Comparison of ENCODE assay signal across 8 mouse cellular contexts in genomic region chr10:80136179-80136951, GRCm38 (mm10). TPM values are rescaled to one million over a fixed set of nuclear protein-coding genes. Genes with fewer than 3 reads are reported as not detected.
DNase-seq lines count a peak whose midpoint lies in the region; ATAC-seq lines count a peak whose summit lies in the region.

No protein-coding gene starts in this region.

- H3K4me2 ChIP-seq in heart, embryonic 14.5 days (ENCODE audit: low read length), result peak overlapping the region; percentile 99

- WGBS in heart, embryonic 14.5 days, result 15% methylated on average over 48 of the region's 49 CpGs
- 13% methylated on average over 49 of the region's 49 CpGs for WGBS in embryonic facial prominence, embryonic 10.5 days
- 13% methylated on average over 49 of the region's 49 CpGs for WGBS in hindbrain, embryonic 10.5 days

- H3K4me1 ChIP-seq in heart, embryonic 14.5 days (ENCODE audit: control insufficient read depth in 2 of 2, insufficient read depth in 2 of 2, low read length in 2 of 2), result peaks cover 18 to 45% of the 10 kb centered on the region in 2 experiments
- H3K4me1 ChIP-seq in embryonic facial prominence, embryonic 10.5 days, result peaks cover 66% of the 10 kb centered on the region
- peaks cover 59% of the 10 kb centered on the region for H3K4me1 ChIP-seq in hindbrain, embryonic 10.5 days (replicated peaks)

- H3K9me3 ChIP-seq in heart, embryonic 14.5 days (ENCODE audit: control insufficient read depth, low read length), result 0 out of 2 replicates have a peak, but pooled peaks cover 3% of the 10 kb centered on the region
- no peaks in the 10 kb centered on the region for H3K9me3 ChIP-seq in embryonic facial prominence, embryonic 10.5 days
- no peaks in the 10 kb centered on the region for H3K9me3 ChIP-seq in hindbrain, embryonic 10.5 days

- peak overlapping the region; percentile 1 to 64 for H3K4me3 ChIP-seq in heart, embryonic 14.5 days (ENCODE audit: control insufficient read depth in 1 of 2, insufficient read depth in 1 of 2, low read depth in 1 of 2, low read length in 2 of 2)
- H3K4me3 ChIP-seq in embryonic facial prominence, embryonic 10.5 days, result peak overlapping the region; percentile 76
- H3K4me3 ChIP-seq in hindbrain, embryonic 10.5 days, result peak overlapping the region; percentile 84

- intact Hi-C loops in heart, postnatal 14 days (cut with DNase I), result loop anchor here (2.0 to 10.0 kb wide), 2 partner anchors 20 to 172 kb away; partner anchors contain the start of gene Wdr18

- H3K9ac ChIP-seq in heart, embryonic 14.5 days (ENCODE audit: low read length), result peak overlapping the region; percentile 25; the same call in 1 of the 2 replicates

- H3K36me3 ChIP-seq in heart, embryonic 14.5 days (ENCODE audit: control insufficient read depth, insufficient read depth, low read length), result peaks cover 14% of the 10 kb centered on the region
- H3K36me3 ChIP-seq in embryonic facial prominence, embryonic 10.5 days (replicated peaks), result peaks cover 52% of the 10 kb centered on the region
- peaks cover 52% of the 10 kb centered on the region for H3K36me3 ChIP-seq in hindbrain, embryonic 10.5 days

- peaks cover 31% of the 10 kb centered on the region for H3K27me3 ChIP-seq in heart, embryonic 14.5 days (ENCODE audit: control insufficient read depth, insufficient read depth, low read length)
- H3K27me3 ChIP-seq in embryonic facial prominence, embryonic 10.5 days (replicated peaks; ENCODE audit: low read depth, poor library complexity, severe bottlenecking), result peaks cover 77% of the 10 kb centered on the region
- H3K27me3 ChIP-seq in hindbrain, embryonic 10.5 days (ENCODE audit: insufficient read depth, poor library complexity, severe bottlenecking), result peaks cover 81% of the 10 kb centered on the region

- ATAC-seq in heart, embryonic 14.5 days (ENCODE audit: insufficient number of reproducible peaks, insufficient read depth, low FRiP score, low read depth), result no peak
- ATAC-seq in granulocyte monocyte progenitor cell, adult 5-6 weeks (replicated peaks; ENCODE audit: poor library complexity, severe bottlenecking), result no peak
- ATAC-seq in cerebellum, adult (ENCODE audit: insufficient number of reproducible peaks, low FRiP score, low TSS enrichment), result no peak

- DNase-seq in heart, postnatal 14 days, result no peak
- DNase-seq in embryonic facial prominence, embryonic 10.5 days (ENCODE audit: low spot score), result no peak
- DNase-seq in hindbrain, embryonic 10.5 days (ENCODE audit: low spot score), result peak; percentile 19
- peak; percentile 21 for DNase-seq in lung, postnatal 10 days
- no peak for DNase-seq in ovary, adult 18-20 months (ENCODE audit: low spot score)

- no peak overlapping the region for H3K27ac ChIP-seq in heart, embryonic 14.5 days (replicated peaks in 1 of 2; ENCODE audit: control insufficient read depth in 1 of 2, insufficient read depth in 1 of 2, low read depth in 2 of 2, low read length in 2 of 2)
- H3K27ac ChIP-seq in embryonic facial prominence, embryonic 10.5 days (replicated peaks), result peak overlapping the region; percentile 87; the same call in 1 of the 2 replicates
- peak overlapping the region; percentile 93 for H3K27ac ChIP-seq in hindbrain, embryonic 10.5 days

RNA-seq across cellular contexts. Expression of gene Atp5d, which starts 2.1 kb away (rescaled TPM):
- polyA plus RNA-seq in heart, embryonic 14.5 days (2014; fragmentation: Nextera tagmentation; extraction: Ambion mirVana), result 988 and 1,015 TPM in 2 replicates
- total RNA-seq in heart, postnatal 14 days (2021), result 1,000 to 10,000 TPM; 1,168 to 1,183 TPM
- 491 and 493 TPM in 2 replicates for polyA plus RNA-seq in embryonic facial prominence, embryonic 10.5 days (2016; fragmentation: Nextera tagmentation; extraction: Ambion mirVana)
- 484 and 504 TPM in 2 replicates for polyA plus RNA-seq in hindbrain, embryonic 10.5 days (2016; fragmentation: Nextera tagmentation; extraction: Ambion mirVana)
- 193 and 253 TPM in 2 replicates for total RNA-seq in granulocyte monocyte progenitor cell, adult 5-6 weeks (2014; fragmentation: Nextera tagmentation)
- total RNA-seq in granulocyte monocyte progenitor cell, adult 5-6 weeks (2017), result 47.4 and 49.6 TPM in 2 replicates

RNA-seq across cellular contexts. Expression of gene Cbarp, which starts 4.3 kb away (rescaled TPM):
- polyA plus RNA-seq in heart, embryonic 14.5 days (2014; fragmentation: Nextera tagmentation; extraction: Ambion mirVana), result 1.6 and 2.6 TPM in 2 replicates
- total RNA-seq in heart, postnatal 14 days (2021), result 1 to 10 TPM; 3.0 to 3.3 TPM
- 4.9 and 8.5 TPM in 2 replicates for polyA plus RNA-seq in embryonic facial prominence, embryonic 10.5 days (2016; fragmentation: Nextera tagmentation; extraction: Ambion mirVana)
- 7.1 and 15.0 TPM in 2 replicates for polyA plus RNA-seq in hindbrain, embryonic 10.5 days (2016; fragmentation: Nextera tagmentation; extraction: Ambion mirVana)
- 0.73 and 5.3 TPM in 2 replicates for total RNA-seq in granulocyte monocyte progenitor cell, adult 5-6 weeks (2014; fragmentation: Nextera tagmentation)
- total RNA-seq in granulocyte monocyte progenitor cell, adult 5-6 weeks (2017), result 0.36 TPM in 1 of 2 replicates, not detected in the other

RNA-seq across cellular contexts. Expression of gene Midn, which starts 11.7 kb away (rescaled TPM):
- polyA plus RNA-seq in heart, embryonic 14.5 days (2014; fragmentation: Nextera tagmentation; extraction: Ambion mirVana), result 21.2 and 25.8 TPM in 2 replicates
- 100 to 1,000 TPM; 158 to 178 TPM for total RNA-seq in heart, postnatal 14 days (2021)
- polyA plus RNA-seq in embryonic facial prominence, embryonic 10.5 days (2016; fragmentation: Nextera tagmentation; extraction: Ambion mirVana), result 22.2 TPM in 2 replicates
- 22.3 and 24.6 TPM in 2 replicates for polyA plus RNA-seq in hindbrain, embryonic 10.5 days (2016; fragmentation: Nextera tagmentation; extraction: Ambion mirVana)
- 26.7 and 36.8 TPM in 2 replicates for total RNA-seq in granulocyte monocyte progenitor cell, adult 5-6 weeks (2014; fragmentation: Nextera tagmentation)
- total RNA-seq in granulocyte monocyte progenitor cell, adult 5-6 weeks (2017), result 10.0 and 17.4 TPM in 2 replicates

RNA-seq across cellular contexts. Expression of gene Stk11, which starts 20.8 kb away (rescaled TPM):
- polyA plus RNA-seq in heart, embryonic 14.5 days (2014; fragmentation: Nextera tagmentation; extraction: Ambion mirVana), result 14.6 and 17.7 TPM in 2 replicates
- total RNA-seq in heart, postnatal 14 days (2021), result 100 to 1,000 TPM; 105 to 118 TPM
- polyA plus RNA-seq in embryonic facial prominence, embryonic 10.5 days (2016; fragmentation: Nextera tagmentation; extraction: Ambion mirVana), result 16.1 and 17.5 TPM in 2 replicates
- polyA plus RNA-seq in hindbrain, embryonic 10.5 days (2016; fragmentation: Nextera tagmentation; extraction: Ambion mirVana), result 18.5 and 21.1 TPM in 2 replicates
- 94.5 and 150 TPM in 2 replicates for total RNA-seq in granulocyte monocyte progenitor cell, adult 5-6 weeks (2014; fragmentation: Nextera tagmentation)
- total RNA-seq in granulocyte monocyte progenitor cell, adult 5-6 weeks (2017), result 121 and 132 TPM in 2 replicates

RNA-seq across cellular contexts. Expression of gene Cirbp, which starts 29.4 kb away (rescaled TPM):
- polyA plus RNA-seq in heart, embryonic 14.5 days (2014; fragmentation: Nextera tagmentation; extraction: Ambion mirVana), result 79.4 and 80.7 TPM in 2 replicates
- total RNA-seq in heart, postnatal 14 days (2021), result 10 to 100 TPM; 40.4 to 64.3 TPM
- polyA plus RNA-seq in embryonic facial prominence, embryonic 10.5 days (2016; fragmentation: Nextera tagmentation; extraction: Ambion mirVana), result 93.2 and 110 TPM in 2 replicates
- 95.3 and 153 TPM in 2 replicates for polyA plus RNA-seq in hindbrain, embryonic 10.5 days (2016; fragmentation: Nextera tagmentation; extraction: Ambion mirVana)
- total RNA-seq in granulocyte monocyte progenitor cell, adult 5-6 weeks (2014; fragmentation: Nextera tagmentation), result 25.3 and 70.7 TPM in 2 replicates
- 36.8 and 40.7 TPM in 2 replicates for total RNA-seq in granulocyte monocyte progenitor cell, adult 5-6 weeks (2017)

Comparison
In these comparisons a context has a peak if more than half of its experiments do, and no peak if none do; other contexts are left out.
1. H3K27ac ChIP-seq: peak in embryonic facial prominence, embryonic 10.5 days (single experiment) and hindbrain, embryonic 10.5 days (single experiment); none in heart, embryonic 14.5 days (0 of 2).
2. H3K4me3 ChIP-seq: peak in every context shown above with its lines; median percentile 84 in hindbrain, embryonic 10.5 days; 76 in embryonic facial prominence, embryonic 10.5 days; 32 in heart, embryonic 14.5 days.
3. DNase-seq: peak in hindbrain, embryonic 10.5 days (single experiment) and lung, postnatal 10 days (single experiment); none in heart, postnatal 14 days (0 of 2), embryonic facial prominence, embryonic 10.5 days (single experiment) and ovary, adult 18-20 months (single experiment).